Mouse (Mus musculus): ENCODE measurements at regions not wholly inside any gene's neighbourhood (a gene's known extent, or its start where the extent isn't known, plus 50 kb on each side); places are given as distances from the start of the nearest gene placed in this dataset.

GRCm38 (mm10) chr10:17528846-17529245, 194.2 kb upstream of the Cited2 start:
- TF ChIP-seq CTCF (IDR thresholded peaks at IDR 0.05; ENCODE audit: control insufficient read depth, insufficient read depth, low read length) = no peak
- TF ChIP-seq POLR2A (IDR thresholded peaks at IDR 0.05; ENCODE audit: borderline replicate concordance, control insufficient read depth, low read depth, low read length) = no peak

All from bone marrow, adult 2 months (tissue).